Mouse (Mus musculus) spleen, postnatal 14 days (tissue): ENCODE results near the gene Ahnak.
"Not testable (repeated sequence)": the region's sequence is repeated elsewhere in the genome, so short reads cannot be mapped to it uniquely, and the experiment has no call there.

ENCODE experiments used
- DNase-seq, 2 experiments: peaks; one replicate each; pipeline ENCODE4 v3.0.0; 2021 to 2022; ENCODE audit warnings: low spot score in 2 of 2

Ahnak gene

GRCm38 (mm10) chr19:9095111-9095510 is 106.0 kb downstream of the Ahnak start:
- DNase-seq: no peak

- no peak for DNase-seq
Measured at GRCm38 (mm10) chr19:9097441-9097840, 108.4 kb downstream of the Ahnak start.

DNA sequence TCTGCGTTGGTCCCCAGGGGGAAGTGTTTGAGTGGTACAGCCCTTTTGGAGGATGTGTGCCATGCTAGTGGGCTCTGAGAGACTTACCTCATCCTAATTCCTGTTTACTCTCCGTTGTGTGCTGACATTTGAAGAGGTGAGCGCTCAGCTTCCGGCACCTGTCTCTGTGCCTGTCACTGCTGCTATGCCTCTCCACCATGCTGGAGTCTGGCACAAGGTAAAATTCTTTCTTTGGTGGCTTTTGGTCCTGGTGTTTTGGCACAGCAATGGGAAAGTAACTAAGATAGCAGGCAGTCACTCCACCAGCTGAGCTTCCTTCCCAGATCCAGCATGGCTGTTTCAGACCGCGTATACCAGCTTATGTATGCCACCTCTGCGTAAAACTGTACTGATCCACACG is 110.7 kb downstream of the Ahnak start:
- DNase-seq: no peak

- DNase-seq: no peak
Measured at GRCm38 (mm10) chr19:9100297-9101061, 111.4 kb downstream of the Ahnak start.

- DNase-seq: no peak
Measured at GRCm38 (mm10) chr19:9101062-9101457, 112.0 kb downstream of the Ahnak start.

DNA sequence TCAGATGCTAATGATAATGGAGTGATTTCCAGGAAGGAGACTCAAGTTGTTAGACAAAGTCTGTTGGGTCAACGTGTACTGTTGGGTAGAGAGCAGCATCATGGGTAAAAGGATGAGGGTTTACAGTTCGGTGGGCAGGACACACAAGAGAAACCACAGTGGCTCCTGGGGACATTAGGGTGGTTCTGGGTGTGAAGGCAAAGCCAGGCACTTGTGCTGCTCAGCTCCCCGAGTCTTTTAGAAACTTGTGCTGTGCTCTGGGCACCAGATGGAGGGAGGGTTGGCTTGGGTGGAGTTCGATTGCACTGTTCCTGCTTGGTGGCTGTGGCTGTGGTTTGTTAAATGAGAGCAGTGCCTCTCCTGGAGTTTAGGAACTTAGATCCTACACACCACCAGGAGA is 114.9 kb downstream of the Ahnak start:
- peak in 1 of 2 experiments; percentile 13 for DNase-seq

DNA sequence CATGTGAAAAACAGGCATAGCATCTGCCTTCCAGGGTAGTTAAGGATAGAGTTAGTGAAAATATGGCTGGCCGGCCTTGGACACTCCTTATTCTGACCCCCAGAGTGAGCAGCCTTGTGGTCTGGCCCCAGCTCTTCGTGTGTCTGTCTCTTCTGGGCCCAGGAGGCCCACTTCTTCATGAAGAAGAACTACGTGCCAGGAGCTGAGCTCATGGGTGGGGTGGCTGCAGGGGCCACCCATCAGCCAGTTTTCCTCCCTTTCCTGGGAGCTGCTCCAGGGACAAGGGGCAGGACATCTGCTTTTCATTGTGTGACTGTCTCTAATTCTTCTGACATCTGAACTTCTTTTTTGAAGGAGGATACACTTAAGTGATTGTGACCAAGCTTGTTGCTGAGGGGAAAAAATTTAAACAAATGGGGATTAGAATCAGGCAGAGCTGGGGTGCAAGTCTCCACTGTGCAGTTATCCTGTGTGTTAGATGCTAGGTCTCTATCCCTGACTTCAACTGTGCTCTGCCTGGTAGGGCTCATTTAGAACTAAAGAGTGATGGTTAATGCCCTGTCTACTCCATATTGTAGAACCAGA is 116.1 kb downstream of the Ahnak start:
- no peak for DNase-seq

- no peak for DNase-seq
Measured at GRCm38 (mm10) chr19:9106096-9106495, 117.0 kb downstream of the Ahnak start.

DNA sequence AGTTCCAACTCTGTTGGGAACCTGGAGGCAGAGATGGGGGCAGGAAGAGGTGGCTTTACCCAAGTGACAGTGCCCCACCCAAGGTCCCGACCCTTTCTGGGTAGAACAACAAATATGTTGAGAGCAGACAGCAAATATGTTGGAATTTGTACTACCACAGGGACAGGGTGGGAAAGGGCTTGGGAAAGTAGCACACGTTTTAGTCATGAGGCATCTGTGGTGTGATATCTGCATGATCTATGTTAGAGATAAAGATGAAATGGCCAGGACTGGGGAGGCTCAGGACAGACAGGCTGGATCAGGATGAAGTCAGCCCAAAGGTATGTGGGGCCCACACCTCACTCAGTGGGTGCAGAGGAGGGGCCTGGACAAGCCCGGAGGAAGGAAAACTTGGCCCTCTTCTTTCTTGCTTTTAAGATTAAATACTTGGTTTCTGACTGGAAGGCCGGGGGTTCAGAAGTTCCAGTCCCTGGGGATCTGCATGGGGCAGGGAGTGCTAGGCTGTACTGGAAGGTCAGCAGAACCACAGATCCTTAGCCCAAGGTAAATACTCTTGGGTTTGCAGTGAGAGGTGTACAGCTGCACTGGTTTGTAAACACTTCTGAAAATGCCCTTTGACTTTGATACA is 117.8 kb downstream of the Ahnak start:
- no peak for DNase-seq

DNA sequence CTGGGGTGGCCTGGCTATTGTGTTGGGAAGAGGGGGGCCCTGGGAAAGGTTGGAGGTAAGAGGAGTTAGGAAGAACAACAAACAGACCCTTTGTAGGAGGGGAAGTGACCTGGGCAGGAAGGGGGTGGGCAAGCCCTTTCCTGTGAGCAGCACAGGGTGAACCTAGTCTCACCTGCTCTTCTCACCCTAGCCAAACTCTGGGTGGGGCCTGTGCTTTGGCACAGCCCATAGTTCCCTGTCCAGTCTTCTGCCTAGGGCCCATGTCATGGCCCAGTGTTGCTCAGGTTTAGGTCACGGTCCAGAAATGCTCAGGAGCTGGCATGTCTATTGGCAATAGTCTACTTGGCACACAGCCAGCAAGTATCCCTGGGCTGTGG is 118.3 kb downstream of the Ahnak start:
- no peak for DNase-seq

DNA sequence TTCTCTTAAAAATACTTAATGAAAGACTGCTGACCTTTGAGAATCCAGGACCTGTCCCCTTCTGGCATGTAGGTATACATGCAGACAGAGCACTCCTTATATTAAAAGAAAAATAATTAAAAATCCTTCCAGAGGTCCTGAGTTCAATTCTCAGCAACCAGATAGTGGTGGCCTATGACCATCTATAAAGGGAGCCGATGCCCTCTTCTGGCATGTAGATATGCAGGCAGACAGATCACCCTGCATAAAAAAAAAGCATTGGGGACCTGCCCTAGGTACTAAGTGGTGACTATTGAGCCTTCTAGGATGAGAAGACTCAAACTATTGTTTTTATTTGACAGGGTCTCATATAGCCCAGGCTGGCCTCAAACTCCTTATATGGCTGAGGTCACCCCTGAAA is 119.5 kb downstream of the Ahnak start:
- no peak for DNase-seq

DNA sequence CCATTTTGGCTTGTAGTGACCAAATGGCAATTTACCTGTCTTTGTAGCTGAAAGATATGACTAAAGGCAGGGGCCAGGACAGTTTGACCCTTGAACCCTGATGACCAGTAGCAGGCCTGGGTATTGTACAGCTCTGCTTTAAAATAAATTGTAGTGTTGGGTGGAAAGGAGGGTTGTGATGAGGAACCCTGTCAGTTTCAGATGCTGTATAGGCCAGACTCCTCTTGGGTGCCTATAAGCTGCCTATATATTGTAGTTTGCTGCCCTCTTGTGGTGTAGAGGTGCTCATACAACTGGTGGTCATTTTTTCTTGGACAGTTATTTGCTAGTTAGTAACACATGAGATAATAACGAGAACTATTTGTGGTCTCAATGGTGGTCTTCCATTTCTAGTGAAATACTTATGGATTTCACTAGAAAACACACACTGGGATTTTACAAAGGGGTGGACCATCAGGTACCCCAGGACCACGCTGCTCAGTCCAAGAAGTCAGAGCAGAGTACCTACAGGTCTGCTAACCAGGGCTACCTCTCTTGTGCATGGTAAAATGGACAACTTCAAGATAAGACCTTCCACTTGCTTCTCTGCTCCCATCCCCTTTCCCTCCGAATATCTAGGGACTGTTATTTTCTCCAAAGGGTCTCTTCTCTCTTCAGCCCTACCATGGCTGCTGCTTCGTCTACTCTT is 121.2 kb downstream of the Ahnak start:
- DNase-seq: peak in 1 of 2 experiments; percentile 21

- DNase-seq: no peak
Measured at GRCm38 (mm10) chr19:9112043-9112442, 123.0 kb downstream of the Ahnak start.

GRCm38 (mm10) chr19:9116268-9116667 is 127.2 kb downstream of the Ahnak start:
- DNase-seq: no peak

GRCm38 (mm10) chr19:9117275-9117674 is 128.2 kb downstream of the Ahnak start:
- no peak for DNase-seq

- DNase-seq: no peak
Measured at GRCm38 (mm10) chr19:9119655-9120425, 130.8 kb downstream of the Ahnak start.

DNA sequence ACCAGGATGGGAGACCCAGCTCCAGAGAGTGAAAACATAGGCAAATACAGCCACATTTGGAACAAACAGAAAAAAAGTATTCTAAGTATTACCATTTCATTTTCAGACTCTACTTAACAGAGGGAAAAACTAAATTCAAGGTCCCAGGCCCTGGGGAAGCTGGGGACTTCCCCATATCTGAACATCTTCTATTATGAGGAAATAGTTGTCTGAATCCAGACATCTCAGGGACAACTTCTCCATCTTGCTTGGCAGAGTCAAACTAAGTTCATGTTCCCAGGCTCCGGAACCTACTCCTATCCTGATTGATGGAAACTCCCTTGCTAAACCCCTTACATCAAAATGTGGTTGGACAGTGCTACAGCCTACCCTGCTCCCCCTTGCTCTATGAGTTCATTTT is 133.3 kb downstream of the Ahnak start:
- no peak for DNase-seq

DNA sequence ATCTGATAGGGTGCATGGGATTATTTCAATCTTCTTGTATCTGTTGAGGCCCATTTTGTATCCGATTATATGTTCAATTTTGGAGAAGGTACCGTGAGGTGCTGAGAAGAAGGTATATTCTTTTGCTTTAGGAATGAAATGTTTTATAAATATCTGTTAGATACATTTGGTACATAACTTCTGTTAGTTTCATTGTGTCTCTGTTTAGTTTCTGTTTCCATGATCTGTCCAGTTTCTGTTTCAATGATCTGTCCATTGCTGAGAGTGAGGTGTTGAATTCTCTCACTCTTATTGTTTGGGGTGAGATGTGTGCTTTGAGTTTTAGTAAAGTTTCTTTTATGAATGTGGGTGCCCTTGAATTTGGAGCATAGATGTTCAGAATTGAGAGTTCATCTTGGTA is 134.9 kb downstream of the Ahnak start:
- DNase-seq: not testable (repeated sequence)
